Mouse (Mus musculus) central nervous system, embryonic 11.5 days (tissue): Measurements from ENCODE around the gene Cnih2. TPM values are rescaled to one million over a fixed set of nuclear protein-coding genes. Genes with fewer than 3 reads are reported as not detected.

ENCODE experiments used
- polyA plus RNA-seq: library from polyadenylated mRNA; depleted of rRNA; stranded (reverse); fragments of >200 nt; gene quantifications from 2 replicates; pipeline ENCODE4 v1.2.3, GENCODE M21; 2012; rRNA removed

Gene Cnih2
- 68.3 and 72.8 TPM in 2 replicates for polyA plus RNA-seq

GRCm38 (mm10) chr19:5098363-5099143, at the start of gene Cnih2:
TSS of gene Cnih2 (minus strand) at chr19:5098521.

GRCm38 (mm10) chr19:5118384-5118698, 20.0 kb upstream of the Cnih2 start, which contains the start of gene Klc2:
TSS of gene Klc2 (minus strand) at chr19:5118560.

GRCm38 (mm10) chr19:5106731-5107191, 8.4 kb upstream of the Cnih2 start, which contains the start of gene Rab1b:
TSS of gene Rab1b (minus strand) at chr19:5107072.

GRCm38 (mm10) chr19:5087884-5088728, 10.2 kb downstream of the Cnih2 start, which contains the start of gene Yif1a:
TSS of gene Yif1a (plus strand) at chr19:5088538.

GRCm38 (mm10) chr19:5085145-5085863, 13.0 kb downstream of the Cnih2 start, which contains the start of gene Tmem151a:
TSS of gene Tmem151a (minus strand) at chr19:5085531.

GRCm38 (mm10) chr19:5067867-5068569, 30.3 kb downstream of the Cnih2 start, which contains the start of gene Cd248:
TSS of gene Cd248 (plus strand) at chr19:5068078.

GRCm38 (mm10) chr19:5050047-5050905, 48.0 kb downstream of the Cnih2 start, which contains the start of gene Rin1:
TSS of gene Rin1 (plus strand) at chr19:5050481.

Other genes starting within 250 kb of the Cnih2 start
- 27.4 and 31.9 TPM in 2 replicates for gene Ctsf, start 243.4 kb downstream of the Cnih2 start, polyA plus RNA-seq
- gene Actn3, start 220.6 kb downstream of the Cnih2 start, polyA plus RNA-seq: 1.1 and 2.8 TPM in 2 replicates
- gene Zdhhc24, start 219.9 kb downstream of the Cnih2 start, polyA plus RNA-seq: 22.3 and 22.5 TPM in 2 replicates
- gene Bbs1, start 191.9 kb downstream of the Cnih2 start, polyA plus RNA-seq: 12.7 and 16.0 TPM in 2 replicates
- gene Dpp3, start 170.2 kb downstream of the Cnih2 start, polyA plus RNA-seq: 113 and 134 TPM in 2 replicates
- gene Peli3, start 155.4 kb downstream of the Cnih2 start, polyA plus RNA-seq: 2.4 and 2.7 TPM in 2 replicates
- 94.4 and 104 TPM in 2 replicates for gene Mrpl11, start 136.4 kb downstream of the Cnih2 start, polyA plus RNA-seq
- gene Npas4, start 108.2 kb downstream of the Cnih2 start, polyA plus RNA-seq: 0.66 and 1.3 TPM in 2 replicates
- gene Slc29a2, start 74.7 kb downstream of the Cnih2 start, polyA plus RNA-seq: 7.1 and 13.2 TPM in 2 replicates
- 19.0 and 22.3 TPM in 2 replicates for gene B4gat1, start 59.7 kb downstream of the Cnih2 start, polyA plus RNA-seq
- 1.8 and 1.9 TPM in 2 replicates for gene AC124502.3, start 59.6 kb downstream of the Cnih2 start, polyA plus RNA-seq
- 46.4 and 78.8 TPM in 2 replicates for gene Brms1, start 57.2 kb downstream of the Cnih2 start, polyA plus RNA-seq
- 2.9 and 3.7 TPM in 2 replicates for gene Rin1, start 48.0 kb downstream of the Cnih2 start, polyA plus RNA-seq
- 24.5 and 32.1 TPM in 2 replicates for gene Cd248, start 30.4 kb downstream of the Cnih2 start, polyA plus RNA-seq
- 1.3 and 1.4 TPM in 2 replicates for gene Tmem151a, start 13.0 kb downstream of the Cnih2 start, polyA plus RNA-seq
- gene Yif1a, start 10.0 kb downstream of the Cnih2 start, polyA plus RNA-seq: 25.2 and 67.9 TPM in 2 replicates
- 130 and 168 TPM in 2 replicates for gene Rab1b, start 8.6 kb upstream of the Cnih2 start, polyA plus RNA-seq
- 60.5 and 71.9 TPM in 2 replicates for gene Klc2, start 20.0 kb upstream of the Cnih2 start, polyA plus RNA-seq
- 20.7 and 31.9 TPM in 2 replicates for gene Pacs1, start 174.6 kb upstream of the Cnih2 start, polyA plus RNA-seq
- gene Sf3b2, start 196.9 kb upstream of the Cnih2 start, polyA plus RNA-seq: 215 and 289 TPM in 2 replicates
- 11.0 and 14.5 TPM in 2 replicates for gene Gal3st3, start 199.8 kb upstream of the Cnih2 start, polyA plus RNA-seq
- not detected in 2 replicates for gene Catsper1, start 237.2 kb upstream of the Cnih2 start, polyA plus RNA-seq